Mouse (Mus musculus): ENCODE results near the gene Iqcf3.

- TF ChIP-seq CTCF (IDR thresholded peaks at IDR 0.05; ENCODE audit: extremely low read depth, insufficient read length, insufficient replicate concordance, low read depth, low read length) = no peak
- TF ChIP-seq POLR2A (IDR thresholded peaks at IDR 0.05; ENCODE audit: low read depth, low read length) = no peak
Measured at GRCm38 (mm10) chr9:106562291-106562690, 860 bp upstream of the Iqcf3 start.
